Mouse (Mus musculus) thymus, postnatal 4 days (tissue): ENCODE measurements around the gene Trub1.

ENCODE experiments used
- DNase-seq: peaks from one replicate; pipeline ENCODE4 v3.0.0; 2021

Gene Trub1

GRCm38 (mm10) chr19:57498884-57499410 is 46.2 kb downstream of the Trub1 start:
- DNase-seq: no peak

GRCm38 (mm10) chr19:57500254-57500653 is 47.5 kb downstream of the Trub1 start:
- no peak for DNase-seq

- no peak for DNase-seq
Observed at GRCm38 (mm10) chr19:57503144-57503543, 50.4 kb downstream of the Trub1 start.

GRCm38 (mm10) chr19:57505048-57505932 is 52.6 kb downstream of the Trub1 start:
- no peak for DNase-seq

GRCm38 (mm10) chr19:57506591-57506990 is 53.9 kb downstream of the Trub1 start:
- no peak for DNase-seq

- DNase-seq: no peak
Observed at GRCm38 (mm10) chr19:57508261-57508788, 55.6 kb downstream of the Trub1 start.

GRCm38 (mm10) chr19:57509758-57510319 is 57.1 kb downstream of the Trub1 start:
- DNase-seq: no peak

GRCm38 (mm10) chr19:57510836-57511235 is 58.1 kb downstream of the Trub1 start:
- DNase-seq: no peak

GRCm38 (mm10) chr19:57513123-57513522 is 60.4 kb downstream of the Trub1 start:
- no peak for DNase-seq

- DNase-seq: no peak
Observed at GRCm38 (mm10) chr19:57521721-57522120, 69.0 kb downstream of the Trub1 start.

- no peak for DNase-seq
Observed at GRCm38 (mm10) chr19:57523363-57523762, 70.7 kb downstream of the Trub1 start.

GRCm38 (mm10) chr19:57525693-57526092 is 73.0 kb downstream of the Trub1 start:
- DNase-seq: no peak

GRCm38 (mm10) chr19:57530212-57530611 is 77.5 kb downstream of the Trub1 start:
- no peak for DNase-seq

GRCm38 (mm10) chr19:57534262-57534661 is 81.5 kb downstream of the Trub1 start:
- DNase-seq: no peak

- DNase-seq: no peak
Observed at GRCm38 (mm10) chr19:57536512-57536911, 83.8 kb downstream of the Trub1 start.

GRCm38 (mm10) chr19:57537510-57538182 is 84.9 kb downstream of the Trub1 start:
- DNase-seq: no peak

GRCm38 (mm10) chr19:57540118-57540517 is 87.4 kb downstream of the Trub1 start:
- no peak for DNase-seq
